Mouse (Mus musculus): ENCODE measurements at regions not wholly inside any gene's neighbourhood (a gene's known extent, or its start where the extent isn't known, plus 50 kb on each side); places are given as distances from the start of the nearest gene placed in this dataset.
A peak's percentile ranks its signal among the peaks of the same experiment; 100 is the strongest.

GRCm38 (mm10) chr6:81608637-81609036 is 314.8 kb upstream of the Gcfc2 start:
- Histone ChIP-seq H3K4me1 (replicated peaks) (no peaks in the 10 kb centered on the region; the same call in 1 of the 2 replicates), H3K9me3 (no peaks in the 10 kb centered on the region), H3K27me3 (no peaks in the 10 kb centered on the region), H3K9ac (no peak overlapping the region), H3K27ac (no peak overlapping the region), H3K4me2 (no peak overlapping the region), H3K4me3 (no peak overlapping the region), H3K36me3 (no peaks in the 10 kb centered on the region)
- WGBS: 76% methylated on average over 1 of the region's 1 CpGs
- no peak for ATAC-seq (ENCODE audit: low FRiP score)

GRCm38 (mm10) chr6:81611980-81612379 is 311.5 kb upstream of the Gcfc2 start:
- H3K36me3 ChIP-seq: no peaks in the 10 kb centered on the region
- no peak overlapping the region for H3K4me3 ChIP-seq
- H3K9me3 ChIP-seq: no peaks in the 10 kb centered on the region
- H3K4me2 ChIP-seq: no peak overlapping the region
- H3K27ac ChIP-seq: no peak overlapping the region
- no peaks in the 10 kb centered on the region for H3K27me3 ChIP-seq
- H3K9ac ChIP-seq: no peak overlapping the region
- 92% methylated on average over 6 of the region's 6 CpGs for WGBS
- no peak for ATAC-seq (ENCODE audit: low FRiP score)
- H3K4me1 ChIP-seq (replicated peaks): no peaks in the 10 kb centered on the region; the same call in 1 of the 2 replicates

- Histone ChIP-seq H3K27ac (no peak overlapping the region), H3K9me3 (no peaks in the 10 kb centered on the region), H3K27me3 (no peaks in the 10 kb centered on the region), H3K4me1 (replicated peaks) (no peaks in the 10 kb centered on the region), H3K9ac (no peak overlapping the region), H3K4me3 (no peak overlapping the region), H3K36me3 (no peaks in the 10 kb centered on the region), H3K4me2 (no peak overlapping the region)
- WGBS: 76% methylated on average over 2 of the region's 2 CpGs
- ATAC-seq (ENCODE audit: low FRiP score): no peak
Observed at GRCm38 (mm10) chr6:81618018-81618417, 305.5 kb upstream of the Gcfc2 start.

- no peaks in the 10 kb centered on the region for H3K4me1 ChIP-seq (replicated peaks)
- H3K27ac ChIP-seq: no peak overlapping the region
- WGBS: 94% methylated on average over 4 of the region's 4 CpGs
- ATAC-seq (ENCODE audit: low FRiP score): no peak
- H3K36me3 ChIP-seq: no peaks in the 10 kb centered on the region
- H3K27me3 ChIP-seq: no peaks in the 10 kb centered on the region
- no peak overlapping the region for H3K9ac ChIP-seq
- H3K4me3 ChIP-seq: no peak overlapping the region
- no peaks in the 10 kb centered on the region for H3K9me3 ChIP-seq
- H3K4me2 ChIP-seq: no peak overlapping the region
Observed at GRCm38 (mm10) chr6:81621028-81621427, 302.4 kb upstream of the Gcfc2 start.

- no peaks in the 10 kb centered on the region for H3K9me3 ChIP-seq
- WGBS: 83% methylated on average over 5 of the region's 5 CpGs
- no peaks in the 10 kb centered on the region for H3K27me3 ChIP-seq
- H3K27ac ChIP-seq: no peak overlapping the region
- no peaks in the 10 kb centered on the region for H3K4me1 ChIP-seq (replicated peaks)
- H3K4me2 ChIP-seq: no peak overlapping the region
- H3K4me3 ChIP-seq: no peak overlapping the region
- H3K36me3 ChIP-seq: no peaks in the 10 kb centered on the region
- H3K9ac ChIP-seq: no peak overlapping the region
- no peak for ATAC-seq (ENCODE audit: low FRiP score)
Observed at GRCm38 (mm10) chr6:81622714-81623113, 300.8 kb upstream of the Gcfc2 start.

GRCm38 (mm10) chr6:81625016-81625415 is 298.5 kb upstream of the Gcfc2 start:
- ATAC-seq (ENCODE audit: low FRiP score): no peak

GRCm38 (mm10) chr6:81633586-81633985 is 289.9 kb upstream of the Gcfc2 start:
- Histone ChIP-seq H3K4me3 (no peak overlapping the region), H3K27ac (no peak overlapping the region), H3K9me3 (no peaks in the 10 kb centered on the region), H3K27me3 (no peaks in the 10 kb centered on the region), H3K4me1 (replicated peaks) (0 out of 2 replicates have a peak, but pooled peaks cover 6% of the 10 kb centered on the region), H3K36me3 (no peaks in the 10 kb centered on the region), H3K9ac (no peak overlapping the region), H3K4me2 (no peak overlapping the region)
- ATAC-seq (ENCODE audit: low FRiP score): no peak
- 57% methylated on average over 3 of the region's 3 CpGs for WGBS

More at GRCm38 (mm10) chr6:81625016-81625415, 298.5 kb upstream of the Gcfc2 start:
- no peaks in the 10 kb centered on the region for H3K27me3 ChIP-seq
- H3K9ac ChIP-seq: no peak overlapping the region
- H3K9me3 ChIP-seq: no peaks in the 10 kb centered on the region
- H3K4me3 ChIP-seq: no peak overlapping the region
- WGBS: 75% methylated on average over 5 of the region's 5 CpGs
- no peak overlapping the region for H3K4me2 ChIP-seq
- H3K27ac ChIP-seq: no peak overlapping the region
- H3K4me1 ChIP-seq (replicated peaks): no peaks in the 10 kb centered on the region
- no peaks in the 10 kb centered on the region for H3K36me3 ChIP-seq

- H3K27ac ChIP-seq: no peak overlapping the region
- WGBS: 81% methylated on average over 3 of the region's 3 CpGs
- H3K36me3 ChIP-seq: no peaks in the 10 kb centered on the region
- ATAC-seq (ENCODE audit: low FRiP score): no peak
- H3K27me3 ChIP-seq: no peaks in the 10 kb centered on the region
- no peaks in the 10 kb centered on the region for H3K9me3 ChIP-seq
- no peak overlapping the region for H3K9ac ChIP-seq
- no peaks in the 10 kb centered on the region for H3K4me1 ChIP-seq (replicated peaks)
- H3K4me2 ChIP-seq: no peak overlapping the region
- H3K4me3 ChIP-seq: no peak overlapping the region
Observed at GRCm38 (mm10) chr6:81647615-81648375, 275.7 kb upstream of the Gcfc2 start.

- no peaks in the 10 kb centered on the region for H3K9me3 ChIP-seq
- H3K4me3 ChIP-seq: no peak overlapping the region
- no peak overlapping the region for H3K9ac ChIP-seq
- no peaks in the 10 kb centered on the region for H3K27me3 ChIP-seq
- WGBS: 71% methylated on average over 2 of the region's 2 CpGs
- H3K27ac ChIP-seq: no peak overlapping the region
- no peaks in the 10 kb centered on the region for H3K4me1 ChIP-seq (replicated peaks)
- no peak for ATAC-seq (ENCODE audit: low FRiP score)
- no peak overlapping the region for H3K4me2 ChIP-seq
- H3K36me3 ChIP-seq: no peaks in the 10 kb centered on the region
Observed at GRCm38 (mm10) chr6:81651856-81652255, 271.6 kb upstream of the Gcfc2 start.

GRCm38 (mm10) chr6:81655205-81655604 is 268.3 kb upstream of the Gcfc2 start:
- Histone ChIP-seq H3K9me3 (no peaks in the 10 kb centered on the region), H3K27me3 (no peaks in the 10 kb centered on the region), H3K4me2 (no peak overlapping the region), H3K9ac (no peak overlapping the region), H3K4me3 (no peak overlapping the region), H3K36me3 (no peaks in the 10 kb centered on the region), H3K27ac (no peak overlapping the region), H3K4me1 (replicated peaks) (peaks cover 5% of the 10 kb centered on the region)
- no peak for ATAC-seq (ENCODE audit: low FRiP score)
- 85% methylated on average over 2 of the region's 2 CpGs for WGBS

- peak; percentile 89 for ATAC-seq (ENCODE audit: low FRiP score)
Observed at GRCm38 (mm10) chr6:81660478-81661395, 262.7 kb upstream of the Gcfc2 start.

GRCm38 (mm10) chr6:81668944-81669343 is 254.5 kb upstream of the Gcfc2 start:
- no peaks in the 10 kb centered on the region for H3K4me1 ChIP-seq (replicated peaks)
- H3K36me3 ChIP-seq: no peaks in the 10 kb centered on the region
- ATAC-seq (ENCODE audit: low FRiP score): no peak
- H3K4me3 ChIP-seq: no peak overlapping the region
- no peak overlapping the region for H3K4me2 ChIP-seq
- H3K27me3 ChIP-seq: no peaks in the 10 kb centered on the region
- H3K27ac ChIP-seq: no peak overlapping the region
- no peak overlapping the region for H3K9ac ChIP-seq
- WGBS: 76% methylated on average over 1 of the region's 1 CpGs
- H3K9me3 ChIP-seq: no peaks in the 10 kb centered on the region

More at GRCm38 (mm10) chr6:81660478-81661395, 262.7 kb upstream of the Gcfc2 start:
- Histone ChIP-seq H3K9me3 (no peaks in the 10 kb centered on the region), H3K4me1 (replicated peaks) (peaks cover 17% of the 10 kb centered on the region), H3K4me3 (no peak overlapping the region), H3K36me3 (no peaks in the 10 kb centered on the region), H3K27me3 (no peaks in the 10 kb centered on the region), H3K4me2 (peak overlapping the region; percentile 40), H3K27ac (peak overlapping the region; percentile 69), H3K9ac (0 out of 2 replicates have a peak overlapping the region, but pooled peaks have one; percentile 35)
- WGBS: 22% methylated on average over 17 of the region's 17 CpGs
